Mouse (Mus musculus) small intestine, adult 2 months (tissue): ENCODE measurements around the gene Csf2ra. TPM values are rescaled to one million over a fixed set of nuclear protein-coding genes. Genes with fewer than 3 reads are reported as not detected.
"Not testable (repeated sequence)": the region's sequence is repeated elsewhere in the genome, so short reads cannot be mapped to it uniquely, and the experiment has no call there.

Experiments used
- H3K27ac ChIP-seq: fragments of 200-500 bp; 2 replicates; pipeline ENCODE4 v1.5.1; 2012; ENCODE audit warnings: low read depth, low read length, control low read depth, inconsistent platforms; ENCODE audit not compliant: insufficient read depth
- H3K27me3 ChIP-seq: fragments of 200-500 bp; 2 replicates; pipeline ENCODE4 v1.6.1; 2012; ENCODE audit warnings: mild to moderate bottlenecking, moderate library complexity, low read length, inconsistent platforms; ENCODE audit not compliant: control insufficient read depth, insufficient read depth
- H3K36me3 ChIP-seq: fragments of 200-500 bp; 2 replicates; pipeline ENCODE4 v1.6.1; 2012; ENCODE audit warnings: mild to moderate bottlenecking, low read length, control low read depth, inconsistent platforms; ENCODE audit not compliant: control insufficient read depth, insufficient read depth
- H3K4me1 ChIP-seq: fragments of 200-500 bp; 2 replicates; pipeline ENCODE4 v1.6.1; 2012; ENCODE audit warnings: low read length, inconsistent platforms, mixed read lengths; ENCODE audit not compliant: control insufficient read depth, insufficient read depth, insufficient read length
- H3K4me3 ChIP-seq: fragments of 200-500 bp; 2 replicates; pipeline ENCODE4 v1.5.1; 2012; ENCODE audit warnings: low read depth, mild to moderate bottlenecking, control low read depth, inconsistent platforms, low read length, moderate library complexity
- CTCF ChIP-seq: fragments of 200-500 bp; IDR thresholded peaks from 2 replicates; pipeline ENCODE4 v1.5.1; 2012; ENCODE audit warnings: low read depth, mild to moderate bottlenecking, control low read depth, inconsistent platforms, low read length, moderate library complexity, mixed read lengths; ENCODE audit not compliant: insufficient replicate concordance, insufficient read length; ENCODE audit errors: extremely low read depth
- POLR2A ChIP-seq: fragments of 200-500 bp; IDR thresholded peaks from 2 replicates; pipeline ENCODE4 v1.6.1; 2012; ENCODE audit warnings: low read depth, mild to moderate bottlenecking, control low read depth, inconsistent platforms, low read length, moderate library complexity
- WGBS: fragments of 180-500 bp; shearing (Covaris S2); methylation state at CpG from one replicate; pipeline ENCODE4 v1.1.7; 2018; 5-methylcytosine and 5-hydroxymethylcytosine counted together
- polyA plus RNA-seq: library from polyadenylated mRNA; depleted of rRNA; stranded (reverse); fragments of >200 nt; gene quantifications from 2 replicates; pipeline ENCODE4 v1.2.3, GENCODE M21; 2012; rRNA removed

Csf2ra gene
- polyA plus RNA-seq = 84.2 and 140 TPM in 2 replicates

DNA sequence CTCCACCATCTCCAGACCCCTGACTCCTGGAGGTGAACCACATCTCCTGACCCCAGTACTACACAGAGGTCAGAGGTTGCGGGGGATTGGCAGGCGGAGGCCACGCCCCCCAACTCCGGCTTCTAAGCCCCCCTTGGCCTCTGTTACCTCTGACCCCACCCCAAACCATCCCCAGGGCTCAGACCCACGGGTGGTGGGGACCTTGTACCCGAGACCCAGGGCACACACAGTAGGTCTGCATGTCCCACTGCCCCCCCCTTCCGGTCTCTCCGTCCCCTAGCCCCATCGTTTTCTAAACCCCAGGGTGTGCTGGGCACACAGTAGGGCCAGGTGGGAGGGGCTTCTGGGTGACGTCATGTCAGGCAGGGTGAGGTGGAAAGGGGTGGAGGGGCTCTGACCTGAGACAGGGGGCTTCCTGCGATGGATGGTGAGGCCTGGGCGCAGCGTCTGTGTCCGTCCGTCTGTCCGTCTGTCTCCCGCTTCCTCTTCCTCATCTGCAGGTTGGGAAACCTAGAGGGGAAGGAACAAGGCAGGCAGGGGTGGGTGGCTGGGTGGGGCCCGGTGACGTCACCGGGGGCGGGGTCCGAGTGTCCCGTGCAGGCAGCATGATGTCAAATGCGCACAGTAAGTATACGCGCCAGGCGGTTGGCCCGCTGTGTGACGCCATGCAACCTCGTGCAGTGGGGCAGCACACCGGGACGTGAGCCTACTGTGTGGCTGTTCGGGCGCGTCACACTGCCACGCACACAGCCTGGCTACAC lies at the start of gene Csf2ra:
Gene Csf2ra, minus strand, starts transcription at position 489 of the 761 bp plus-strand sequence.
- TF ChIP-seq POLR2A (no peak; the same call in 1 of the 2 replicates), CTCF (no peak)
- Histone ChIP-seq H3K4me1 (peaks cover 11% of the 10 kb centered on the region), H3K4me3 (peak within 1 kb of the TSS; percentile 68), H3K27ac (peak within 1 kb of the TSS; percentile 70), H3K27me3 (no peaks in the 10 kb centered on the region), H3K36me3 (no peaks in the 10 kb centered on the region)
- 58% methylated on average over 36 of the region's 36 CpGs for WGBS

DNA sequence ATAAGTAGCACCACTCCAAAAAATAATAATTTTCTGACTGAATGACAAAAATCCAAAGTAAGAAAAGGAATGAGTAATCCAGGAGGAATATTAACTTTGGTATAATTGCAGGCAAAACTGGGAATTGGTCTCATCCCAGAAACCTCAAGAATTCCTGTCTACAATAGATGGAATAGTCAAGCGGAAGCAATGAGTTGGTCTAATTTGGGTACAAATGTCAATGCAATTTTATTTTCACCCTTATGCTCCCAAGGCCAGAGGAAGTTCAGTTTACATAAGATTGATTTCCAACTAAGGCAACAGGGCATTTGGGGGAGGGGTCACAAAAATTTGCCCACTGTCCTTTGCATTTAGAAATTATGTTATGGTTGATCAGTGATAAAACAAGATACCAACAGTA lies 47.2 kb upstream of the Csf2ra start:
- no peak for TF ChIP-seq POLR2A
- TF ChIP-seq CTCF = no peak
- Histone ChIP-seq H3K36me3 (no peaks in the 10 kb centered on the region), H3K27me3 (no peaks in the 10 kb centered on the region), H3K27ac (no peak overlapping the region), H3K4me3 (no peak overlapping the region), H3K4me1 (0 out of 2 replicates have a peak, but pooled peaks cover 2% of the 10 kb centered on the region)
- WGBS = 91% methylated on average over 1 of the region's 1 CpGs

DNA sequence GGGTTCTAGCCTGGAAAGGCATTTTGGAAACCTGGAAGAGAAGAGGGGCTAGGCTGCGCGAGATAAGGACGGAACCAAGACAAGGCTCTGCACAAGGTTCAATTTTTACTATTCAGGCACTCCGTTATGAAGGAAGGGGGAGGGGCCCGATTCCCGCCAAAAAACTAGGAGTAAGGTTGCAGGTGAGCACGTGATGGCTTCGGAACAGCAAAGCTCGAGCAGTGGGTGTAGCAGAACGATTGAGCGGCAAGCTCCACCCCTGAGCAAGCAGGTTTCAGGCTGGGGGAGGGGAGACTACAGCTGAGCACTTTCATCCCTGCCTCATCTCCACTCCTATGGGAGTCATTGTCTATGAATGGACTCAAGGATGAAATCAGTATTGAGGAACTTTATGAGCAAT lies 40.9 kb upstream of the Csf2ra start:
- WGBS = 22% methylated on average over 11 of the region's 11 CpGs
- H3K27me3 ChIP-seq, H3K4me1 ChIP-seq: not testable (repeated sequence)

DNA sequence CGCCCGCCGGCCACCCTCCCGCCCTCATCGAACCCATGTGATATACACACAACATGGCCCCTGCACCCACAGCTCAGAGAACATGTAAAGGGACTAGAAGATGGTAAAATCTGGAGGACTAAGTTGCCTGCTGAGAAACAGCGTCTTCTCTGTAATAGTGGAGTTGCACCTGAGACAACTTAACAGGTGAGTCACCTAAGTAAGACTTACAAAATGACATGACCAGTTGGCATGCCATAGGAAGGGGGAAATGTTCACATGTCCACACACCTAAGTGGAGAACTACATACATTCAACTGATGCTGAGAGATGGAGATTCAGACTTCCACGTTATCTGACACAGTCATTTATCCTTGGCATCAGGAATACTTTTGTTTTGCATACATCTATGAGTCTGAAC lies 38.9 kb upstream of the Csf2ra start:
- H3K4me1 ChIP-seq = no peaks in the 10 kb centered on the region
- TF ChIP-seq CTCF (no peak), POLR2A (no peak)
- H3K27ac ChIP-seq = no peak overlapping the region
- H3K4me3 ChIP-seq = no peak overlapping the region
- no peaks in the 10 kb centered on the region for H3K27me3 ChIP-seq
- WGBS = 23% methylated on average over 7 of the region's 7 CpGs
- H3K36me3 ChIP-seq = no peaks in the 10 kb centered on the region

More for the DNA sequence above, 40.9 kb upstream of the Csf2ra start:
- not testable (repeated sequence) for H3K27ac ChIP-seq, H3K36me3 ChIP-seq, H3K4me3 ChIP-seq

DNA sequence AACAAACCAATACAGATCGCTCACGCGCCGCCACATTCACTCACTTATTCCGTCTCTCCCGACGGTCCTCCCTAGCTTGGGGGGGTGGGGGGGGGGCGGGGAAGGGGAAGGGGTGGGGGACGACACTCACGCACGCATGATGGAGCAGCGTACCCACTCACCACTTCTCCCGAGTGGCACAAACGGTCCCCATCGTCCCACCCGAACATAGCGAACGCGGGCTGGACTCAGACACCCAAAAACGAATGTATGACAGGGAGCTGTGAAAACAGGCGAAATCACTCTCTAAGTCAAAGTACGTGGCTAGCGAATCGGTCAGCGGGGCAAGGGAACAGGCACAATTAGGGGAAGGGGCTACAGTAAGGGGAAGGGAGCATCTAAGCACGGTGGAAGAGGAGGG lies 38.4 kb upstream of the Csf2ra start:
- no peak overlapping the region for H3K4me3 ChIP-seq
- TF ChIP-seq POLR2A (no peak), CTCF (no peak)
- 2% methylated on average over 26 of the region's 26 CpGs for WGBS
- no peak overlapping the region for H3K27ac ChIP-seq
- no peaks in the 10 kb centered on the region for H3K36me3 ChIP-seq
- no peaks in the 10 kb centered on the region; the same call in 1 of the 2 replicates for H3K4me1 ChIP-seq
- H3K27me3 ChIP-seq = no peaks in the 10 kb centered on the region

DNA sequence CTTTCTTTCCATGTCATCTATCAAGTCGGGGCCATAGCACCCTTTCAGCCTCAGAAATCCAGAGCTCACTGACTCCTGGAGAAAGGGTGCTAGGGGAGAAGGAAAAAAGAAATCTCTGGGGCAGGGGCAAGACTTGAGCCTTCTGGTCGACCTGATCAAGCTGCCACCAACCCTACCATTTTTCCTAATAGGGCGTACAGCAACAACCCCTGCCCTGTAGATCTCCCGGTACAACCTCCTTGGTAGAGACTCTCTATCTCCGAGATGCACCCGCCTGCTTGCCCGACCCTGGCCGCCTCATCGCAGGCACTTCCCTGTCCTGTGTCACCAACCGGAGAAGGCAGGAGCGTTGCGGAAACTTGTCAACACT lies 38.0 kb upstream of the Csf2ra start:
- Histone ChIP-seq H3K27me3 (no peaks in the 10 kb centered on the region), H3K27ac (no peak overlapping the region), H3K4me1 (peaks cover 2% of the 10 kb centered on the region; the same call in 1 of the 2 replicates), H3K4me3 (no peak overlapping the region), H3K36me3 (no peaks in the 10 kb centered on the region)
- 3% methylated on average over 12 of the region's 12 CpGs for WGBS
- no peak for TF ChIP-seq CTCF
- TF ChIP-seq POLR2A = no peak

DNA sequence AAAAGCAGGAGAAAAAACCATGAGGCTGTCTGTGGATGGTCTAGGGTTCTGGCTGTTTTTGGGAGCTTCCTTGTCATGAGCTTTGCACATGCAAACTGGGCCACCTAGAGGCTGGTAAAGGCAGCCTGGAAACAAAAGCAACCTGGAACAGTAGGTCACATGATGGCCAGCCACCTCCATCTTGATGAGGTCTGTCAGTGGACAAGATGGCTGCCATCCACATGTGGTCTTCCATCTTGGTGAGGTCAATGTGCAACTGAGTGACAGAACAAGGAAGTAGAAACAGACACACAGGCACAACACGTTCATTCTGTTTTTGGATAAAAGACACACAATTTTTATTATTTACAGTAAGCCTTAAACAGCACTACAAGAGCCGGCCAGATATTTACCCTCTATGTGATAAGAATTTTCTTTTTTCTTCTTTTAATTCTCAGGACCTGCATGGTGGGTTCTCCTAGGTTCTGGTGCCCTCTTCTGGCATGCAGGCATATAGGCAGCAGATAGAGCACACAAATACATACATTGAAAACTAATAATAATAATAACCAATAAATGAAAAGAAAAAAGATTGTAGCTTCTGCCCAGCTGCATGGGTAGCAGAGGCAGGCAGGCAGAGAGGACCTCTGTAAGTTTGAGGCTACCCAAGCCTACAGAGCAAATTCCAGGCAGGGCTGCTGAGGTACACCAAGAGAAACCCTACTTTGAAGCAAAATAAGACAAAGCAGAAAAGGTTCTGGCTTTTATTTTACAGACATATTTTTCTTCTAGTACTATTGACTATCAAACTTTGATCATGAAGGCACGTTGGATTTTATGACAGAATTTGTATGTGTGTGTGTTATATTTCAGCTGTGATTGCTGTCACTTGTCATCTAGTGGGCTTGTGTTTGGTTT lies 37.4 kb upstream of the Csf2ra start:
- Histone ChIP-seq H3K36me3 (no peaks in the 10 kb centered on the region), H3K4me3 (no peak overlapping the region), H3K4me1 (peaks cover 2% of the 10 kb centered on the region; the same call in 1 of the 2 replicates), H3K27me3 (no peaks in the 10 kb centered on the region), H3K27ac (no peak overlapping the region)
- 4% methylated on average over 3 of the region's 3 CpGs for WGBS
- peak; percentile 65; the same call in 1 of the 2 replicates for TF ChIP-seq CTCF
- TF ChIP-seq POLR2A = no peak
